Mouse (Mus musculus) C2C12 (cell line): Measurements from ENCODE around the gene Fam20c. TPM values are rescaled to one million over a fixed set of nuclear protein-coding genes. Genes with fewer than 3 reads are reported as not detected.

Source experiments
- H3K27me3 ChIP-seq: one replicate; pipeline ENCODE4 v1.6.1; 2011; ENCODE audit not compliant: control insufficient read depth, insufficient read depth, insufficient read length
- H3K36me3 ChIP-seq: one replicate; pipeline ENCODE4 v1.6.1; 2011; ENCODE audit not compliant: control insufficient read depth, insufficient read depth
- H3K4me3 ChIP-seq: one replicate; pipeline ENCODE4 v1.5.1; 2011; ENCODE audit warnings: mild to moderate bottlenecking, control low read depth; ENCODE audit not compliant: poor library complexity, insufficient read depth, severe bottlenecking
- H3K79me2 ChIP-seq: one replicate; pipeline ENCODE4 v1.6.1; 2011; ENCODE audit not compliant: control insufficient read depth, insufficient read depth
- H3K79me3 ChIP-seq: one replicate; pipeline ENCODE4 v1.6.1; 2011; ENCODE audit warnings: low read depth, control low read depth
- H3ac ChIP-seq: one replicate; pipeline ENCODE3; 2011; ENCODE audit warnings: low read depth; ENCODE audit not compliant: control insufficient read depth, insufficient read length
- CEBPB ChIP-seq: IDR thresholded peaks from one replicate; pipeline ENCODE4 v1.6.1; 2011; ENCODE audit warnings: low read depth, mild to moderate bottlenecking, control low read depth, moderate library complexity
- CTCF ChIP-seq: IDR thresholded peaks from one replicate; pipeline ENCODE4 v1.5.1; 2011; ENCODE audit not compliant: control insufficient read depth, insufficient read depth, insufficient read length
- FOSL1 ChIP-seq: IDR thresholded peaks from one replicate; pipeline ENCODE4 v1.8.0; 2011; ENCODE audit warnings: mild to moderate bottlenecking, low read length; ENCODE audit not compliant: poor library complexity, insufficient read depth, severe bottlenecking
- MAX ChIP-seq: IDR thresholded peaks from one replicate; pipeline ENCODE4 v1.6.1; 2011; ENCODE audit warnings: mild to moderate bottlenecking, control low read depth
- MYOD1 ChIP-seq: IDR thresholded peaks from one replicate; pipeline ENCODE4 v1.6.1; 2011; ENCODE audit warnings: low read depth; ENCODE audit not compliant: control insufficient read depth, insufficient read length
- MYOG ChIP-seq: IDR thresholded peaks from one replicate; pipeline ENCODE4 v1.6.1; 2011; ENCODE audit not compliant: control insufficient read depth, insufficient read length; ENCODE audit errors: extremely low read depth
- USF1 ChIP-seq: IDR thresholded peaks from one replicate; pipeline ENCODE4 v1.6.1; 2011; ENCODE audit warnings: low read depth, mild to moderate bottlenecking, control low read depth, moderate library complexity
- polyA plus RNA-seq: library from polyadenylated mRNA; unstranded; fragments of >200 nt; fragmentation: generic; extraction: Trizol; gene quantifications from one replicate; pipeline ENCODE4 v1.2.1, GENCODE M21; 2012; ENCODE audit warnings: missing spikeins

Gene Fam20c
- polyA plus RNA-seq, 1 experiment, result 64.4 TPM

GRCm38 (mm10) chr5:138809767-138810166 lies 55.5 kb downstream of the Fam20c start:
- Histone ChIP-seq H3K79me2 (no peaks in the 10 kb centered on the region), H3K36me3 (peaks cover 5% of the 10 kb centered on the region), H3ac (no peak overlapping the region), H3K4me3 (no peak overlapping the region), H3K79me3 (no peaks in the 10 kb centered on the region), H3K27me3 (no peaks in the 10 kb centered on the region)
- TF ChIP-seq MAX (no peak), CTCF (no peak), CEBPB (no peak), FOSL1 (no peak), MYOG (no peak), USF1 (no peak), MYOD1 (no peak)

- H3K4me3 ChIP-seq, result no peak within 1 kb of the TSS
- H3K79me3 ChIP-seq, result no peaks in the 10 kb centered on the region
- TF ChIP-seq MYOD1, result no peak
- no peak for TF ChIP-seq CTCF
- no peak for TF ChIP-seq CEBPB
- no peak for TF ChIP-seq FOSL1
- TF ChIP-seq MYOG, result no peak
- TF ChIP-seq USF1, result no peak
- TF ChIP-seq MAX, result no peak
- H3K79me2 ChIP-seq, result no peaks in the 10 kb centered on the region
- H3ac ChIP-seq, result no peak within 1 kb of the TSS
- H3K36me3 ChIP-seq, result no peaks in the 10 kb centered on the region
- no peaks in the 10 kb centered on the region for H3K27me3 ChIP-seq
These were observed 65.5 kb downstream of the Fam20c start, which contains the start of gene Gm5294 for GRCm38 (mm10) chr5:138819780-138820179. Gm5294 (plus strand) TSS chr5:138820080.

GRCm38 (mm10) chr5:138820717-138821332 lies 66.5 kb downstream of the Fam20c start:
- no peak for TF ChIP-seq MAX
- TF ChIP-seq USF1, result no peak
- TF ChIP-seq MYOG, result no peak
- TF ChIP-seq FOSL1, result no peak
- TF ChIP-seq CTCF, result no peak
- TF ChIP-seq CEBPB, result no peak
- no peak for TF ChIP-seq MYOD1
- Histone ChIP-seq H3K4me3 (no peak overlapping the region), H3K36me3 (no peaks in the 10 kb centered on the region), H3K79me2 (no peaks in the 10 kb centered on the region), H3K79me3 (no peaks in the 10 kb centered on the region), H3ac (no peak overlapping the region), H3K27me3 (no peaks in the 10 kb centered on the region)

GRCm38 (mm10) chr5:138825090-138825489 lies 70.8 kb downstream of the Fam20c start:
- H3K27me3 ChIP-seq, result no peaks in the 10 kb centered on the region
- H3K4me3 ChIP-seq, result no peak overlapping the region
- TF ChIP-seq MYOD1 (no peak), FOSL1 (no peak), MYOG (no peak), MAX (no peak), USF1 (no peak), CEBPB (no peak)
- H3K36me3 ChIP-seq, result no peaks in the 10 kb centered on the region
- H3ac ChIP-seq, result no peak overlapping the region
- H3K79me2 ChIP-seq, result no peaks in the 10 kb centered on the region
- H3K79me3 ChIP-seq, result no peaks in the 10 kb centered on the region

- Histone ChIP-seq H3K79me3 (no peaks in the 10 kb centered on the region), H3K27me3 (no peaks in the 10 kb centered on the region), H3K36me3 (no peaks in the 10 kb centered on the region), H3ac (no peak overlapping the region), H3K79me2 (no peaks in the 10 kb centered on the region), H3K4me3 (no peak overlapping the region)
- TF ChIP-seq USF1 (no peak), CTCF (no peak), CEBPB (no peak), MYOG (no peak), MYOD1 (no peak), FOSL1 (no peak), MAX (no peak)
These were observed 79.1 kb downstream of the Fam20c start for GRCm38 (mm10) chr5:138833406-138833805.

GRCm38 (mm10) chr5:138834910-138835309 lies 80.6 kb downstream of the Fam20c start:
- TF ChIP-seq FOSL1 (no peak), USF1 (no peak), MAX (no peak)
- Histone ChIP-seq H3K4me3 (no peak overlapping the region), H3K27me3 (no peaks in the 10 kb centered on the region), H3K79me2 (no peaks in the 10 kb centered on the region), H3ac (no peak overlapping the region), H3K36me3 (no peaks in the 10 kb centered on the region), H3K79me3 (no peaks in the 10 kb centered on the region)
